Mouse (Mus musculus): ENCODE data around the gene Ap2a2.
"Not testable (repeated sequence)": the region's sequence is repeated elsewhere in the genome, so short reads cannot be mapped to it uniquely, and the experiment has no call there.

Gene Ap2a2

DNA sequence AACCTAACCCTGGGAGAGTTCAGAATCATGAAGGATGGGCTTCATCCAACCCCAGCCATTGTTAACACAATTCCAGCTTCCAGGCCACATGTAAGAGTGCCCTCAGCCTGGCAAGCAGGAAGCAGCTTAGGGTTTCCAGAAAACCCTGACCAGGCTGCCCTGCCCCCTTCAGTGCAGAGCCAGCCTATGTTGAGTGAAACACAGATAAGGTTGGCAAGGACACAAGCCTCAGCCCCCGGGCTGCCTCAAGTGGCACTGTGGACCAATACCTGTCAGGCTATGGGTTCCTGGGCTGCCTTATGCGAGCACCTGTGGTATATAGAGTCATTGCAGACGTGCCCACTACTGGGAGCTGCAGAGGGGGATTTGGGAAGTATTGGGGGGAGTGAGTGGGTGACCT lies 99.5 kb downstream of the Ap2a2 start:
- no peak for DNase-seq (ENCODE audit: low read depth)

DNA sequence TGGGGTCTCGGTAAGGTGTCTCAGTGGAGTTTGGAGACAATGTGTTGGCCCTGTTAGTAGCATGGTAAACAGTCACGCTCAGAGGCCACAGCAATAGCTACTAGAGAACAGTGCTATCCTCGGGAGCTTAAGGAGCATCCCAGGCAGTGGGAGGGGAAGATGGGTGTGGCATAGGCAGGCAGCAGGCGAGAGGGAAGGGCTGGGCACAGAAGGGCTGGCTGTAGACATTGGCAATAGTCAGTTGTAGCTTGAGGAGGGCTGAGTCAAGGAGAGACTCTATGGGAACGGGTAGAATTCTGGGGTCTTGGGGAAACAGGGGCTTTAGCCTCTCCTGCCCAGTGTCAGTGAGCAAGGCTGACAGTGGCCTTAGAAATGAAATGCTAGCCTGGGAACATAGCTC lies 100.2 kb downstream of the Ap2a2 start:
- DNase-seq (ENCODE audit: low read depth) = no peak

DNA sequence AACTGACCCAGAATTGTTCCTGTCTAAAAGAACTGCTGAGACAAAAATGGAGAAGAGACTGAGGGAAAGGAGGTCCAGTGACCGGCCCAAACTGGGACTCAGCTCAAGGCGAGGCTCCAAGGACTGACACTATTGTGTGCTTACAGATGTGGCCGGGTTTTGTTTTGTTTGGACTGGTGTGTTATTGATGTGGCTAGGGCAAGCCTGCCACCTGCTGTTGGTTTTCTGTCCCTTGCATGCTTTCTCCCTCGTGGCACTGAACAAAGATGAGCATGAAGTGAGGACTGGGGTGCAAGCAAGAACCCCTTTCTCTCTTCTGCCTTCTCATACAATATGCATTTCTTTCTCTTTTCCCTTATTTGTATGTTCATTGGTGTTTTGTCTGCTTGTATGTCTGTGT lies 104.2 kb downstream of the Ap2a2 start:
- DNase-seq (ENCODE audit: low read depth) = peak; percentile 70

DNA sequence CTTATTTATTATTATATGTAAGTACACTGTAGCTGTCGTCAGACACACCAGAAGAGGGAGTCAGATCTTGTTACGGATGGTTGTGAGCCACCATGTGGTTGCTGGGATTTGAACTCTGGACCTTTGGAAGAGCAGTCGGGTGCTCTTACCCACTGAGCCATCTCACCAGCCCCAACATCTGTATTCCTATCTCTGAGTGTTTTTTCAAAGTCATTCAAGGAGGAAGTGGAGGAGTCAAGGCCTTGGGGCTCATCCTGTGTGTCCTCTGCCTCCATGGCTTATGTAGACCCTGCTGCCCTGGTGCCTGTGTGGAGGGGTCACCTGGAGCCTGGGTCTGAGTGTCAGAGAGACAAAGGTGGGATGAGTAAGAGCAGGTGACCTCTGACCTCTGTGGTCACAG lies 107.1 kb downstream of the Ap2a2 start:
- DNase-seq (ENCODE audit: low read depth) = not testable (repeated sequence)

DNA sequence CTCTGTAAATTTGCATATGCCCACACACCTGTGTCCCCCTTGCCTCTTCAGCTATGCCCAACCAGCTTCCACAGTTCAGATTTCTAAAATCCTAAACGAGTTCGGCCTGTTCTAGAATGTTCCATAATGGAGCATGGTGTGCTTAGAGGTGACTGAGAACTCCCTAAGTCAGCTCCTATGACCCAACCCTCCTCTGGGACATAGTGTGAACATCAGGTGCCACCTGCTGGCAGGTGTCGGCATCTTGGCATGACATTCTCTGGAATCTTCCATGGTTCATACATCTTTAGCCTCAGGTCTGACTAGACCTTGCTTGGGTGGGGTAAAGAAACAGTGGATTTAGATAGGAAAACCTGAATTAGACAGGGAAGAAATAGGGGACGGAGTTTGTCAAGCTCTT lies 109.0 kb downstream of the Ap2a2 start:
- DNase-seq (ENCODE audit: low read depth) = peak; percentile 48

DNA sequence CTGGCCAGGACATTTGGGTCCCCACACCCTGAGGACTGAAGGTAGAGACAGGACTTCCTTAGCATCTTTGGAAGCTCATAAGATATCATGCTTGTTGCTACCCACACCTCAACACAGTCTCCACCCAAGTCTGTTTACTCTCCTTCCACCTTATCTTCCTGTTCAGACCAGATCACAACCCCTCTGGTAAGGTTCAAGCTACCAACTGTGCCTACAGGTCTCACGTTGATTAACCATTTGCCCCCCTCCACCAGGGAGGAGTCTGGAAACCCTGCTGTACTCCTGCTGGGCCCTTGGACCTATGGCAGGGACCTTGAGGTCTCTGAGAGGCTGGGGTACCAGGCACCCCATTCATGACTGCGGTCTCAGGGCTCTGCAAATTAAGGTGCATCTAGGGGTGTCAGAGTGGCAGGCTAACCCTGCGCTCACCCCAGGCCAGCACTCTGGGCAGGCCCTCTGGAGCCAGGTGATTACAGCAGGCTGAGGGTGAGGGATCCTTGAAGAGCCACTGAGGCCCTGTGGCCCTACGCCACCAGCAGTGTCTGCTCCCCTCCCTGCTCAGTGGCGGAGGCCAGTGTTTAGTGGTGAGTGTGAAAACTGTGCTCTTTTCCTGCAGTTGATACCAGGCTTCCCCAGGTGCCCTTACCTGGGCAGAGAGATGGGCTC lies 109.8 kb downstream of the Ap2a2 start:
- no peak for DNase-seq (ENCODE audit: low read depth)

DNA sequence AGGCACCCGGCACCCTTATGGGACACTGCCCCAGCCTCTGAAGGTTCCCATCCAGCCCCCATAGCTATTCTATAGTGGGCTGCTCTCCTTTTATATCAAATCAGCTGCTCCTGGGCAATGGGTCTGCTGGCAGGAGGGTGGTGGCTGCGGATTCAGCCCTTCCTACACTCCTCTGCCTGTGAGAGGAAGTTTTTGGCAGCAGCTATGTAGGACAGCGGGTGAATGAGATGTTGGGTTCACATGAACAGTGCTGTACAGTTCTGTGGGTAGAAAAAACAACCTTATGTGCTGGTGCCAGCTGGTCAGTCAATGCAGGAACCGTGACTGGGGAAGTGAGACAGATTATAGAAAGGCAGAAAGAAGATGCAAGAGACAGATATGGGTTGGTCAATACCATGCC lies 116.9 kb downstream of the Ap2a2 start:
- DNase-seq (ENCODE audit: low read depth) = no peak
